Mouse (Mus musculus) limb, embryonic 12.5 days (tissue): ENCODE results near the gene Pot1a. TPM values are rescaled to one million over a fixed set of nuclear protein-coding genes. Genes with fewer than 3 reads are reported as not detected.

Experiments
- ATAC-seq: fragments of 200-750 bp; cut with Nextera tagmentation; 2 replicates; pipeline ENCODE4 v1.8.0; 2017; ENCODE audit warnings: low read depth, moderate TSS enrichment; ENCODE audit not compliant: insufficient number of reproducible peaks, insufficient read depth, low FRiP score, low TSS enrichment
- H3K27ac ChIP-seq: fragments of 300-500 bp; sonication (generic); 2 replicates; pipeline ENCODE4 v1.5.1; 2016; ENCODE audit warnings: mild to moderate bottlenecking, moderate library complexity
- H3K27me3 ChIP-seq: fragments of 300-500 bp; sonication (generic); 2 replicates; pipeline ENCODE4 v1.6.1; 2016; ENCODE audit warnings: mild to moderate bottlenecking, moderate library complexity
- H3K36me3 ChIP-seq: fragments of 300-500 bp; sonication (generic); 2 replicates; pipeline ENCODE4 v1.6.1; 2016; ENCODE audit warnings: mild to moderate bottlenecking, moderate library complexity
- H3K4me1 ChIP-seq: fragments of 300-500 bp; sonication (generic); replicated peaks from 2 replicates; pipeline ENCODE4 v1.6.1; 2016
- H3K4me2 ChIP-seq: fragments of 300-500 bp; sonication (generic); 2 replicates; pipeline ENCODE4 v1.6.1; 2016; ENCODE audit warnings: mild to moderate bottlenecking, moderate library complexity
- H3K4me3 ChIP-seq: fragments of 300-500 bp; sonication (generic); replicated peaks from 2 replicates; pipeline ENCODE4 v1.5.1; 2016; ENCODE audit warnings: mild to moderate bottlenecking
- H3K9ac ChIP-seq: fragments of 300-500 bp; sonication (generic); replicated peaks from 2 replicates; pipeline ENCODE4 v1.6.1; 2016; ENCODE audit warnings: mild to moderate bottlenecking, moderate library complexity
- H3K9me3 ChIP-seq: fragments of 300-500 bp; sonication (generic); 2 replicates; pipeline ENCODE4 v1.6.1; 2016; ENCODE audit warnings: mild to moderate bottlenecking, moderate library complexity
- WGBS: fragments of 180-500 bp; shearing (Covaris S2); methylation state at CpG from one replicate; pipeline ENCODE4 v1.1.7; 2016; 5-methylcytosine and 5-hydroxymethylcytosine counted together
- polyA plus RNA-seq: library from polyadenylated mRNA; unstranded; fragments of >200 nt; fragmentation: Nextera tagmentation; extraction: Ambion mirVana; gene quantifications from 2 replicates; pipeline ENCODE4 v1.2.1, GENCODE M21; 2016

Pot1a gene
- polyA plus RNA-seq: 33.3 and 40.2 TPM in 2 replicates

- Histone ChIP-seq H3K36me3 (peaks cover 14% of the 10 kb centered on the region; the same call in 1 of the 2 replicates), H3K4me3 (peak within 1 kb of the TSS; percentile 58), H3K4me1 (peaks cover 7% of the 10 kb centered on the region), H3K9me3 (no peaks in the 10 kb centered on the region), H3K9ac (peak within 1 kb of the TSS; percentile 66), H3K27ac (peak within 1 kb of the TSS; percentile 88), H3K4me2 (peak within 1 kb of the TSS; percentile 58), H3K27me3 (no peaks in the 10 kb centered on the region)
- WGBS: under 1% methylated on average over 34 of the region's 34 CpGs
- ATAC-seq: peak; percentile 99
Measured at GRCm38 (mm10) chr6:25808806-25809495, at the start of gene Pot1a. TSS of gene Pot1a (minus strand) at chr6:25809246.

- H3K9me3 ChIP-seq: no peaks in the 10 kb centered on the region
- H3K36me3 ChIP-seq: no peaks in the 10 kb centered on the region
- no peaks in the 10 kb centered on the region for H3K27me3 ChIP-seq
- H3K27ac ChIP-seq: no peak overlapping the region
- no peak for ATAC-seq
- 54% methylated on average over 2 of the region's 2 CpGs for WGBS
- no peak overlapping the region for H3K4me2 ChIP-seq
- H3K4me3 ChIP-seq: no peak overlapping the region
- H3K9ac ChIP-seq: no peak overlapping the region
- no peaks in the 10 kb centered on the region for H3K4me1 ChIP-seq
Measured at GRCm38 (mm10) chr6:25836261-25836660, 27.2 kb upstream of the Pot1a start.

GRCm38 (mm10) chr6:25806021-25806420, 3.0 kb downstream of the Pot1a start:
- Histone ChIP-seq H3K4me2 (no peak overlapping the region), H3K9ac (no peak overlapping the region), H3K36me3 (peaks cover 25% of the 10 kb centered on the region; the same call in 1 of the 2 replicates), H3K27me3 (no peaks in the 10 kb centered on the region), H3K27ac (no peak overlapping the region), H3K9me3 (no peaks in the 10 kb centered on the region), H3K4me1 (peaks cover 7% of the 10 kb centered on the region), H3K4me3 (no peak overlapping the region)
- ATAC-seq: no peak
- 92% methylated on average over 3 of the region's 3 CpGs for WGBS

GRCm38 (mm10) chr6:25802269-25802668, 6.8 kb downstream of the Pot1a start:
- Histone ChIP-seq H3K4me1 (peaks cover 2% of the 10 kb centered on the region), H3K27ac (no peak overlapping the region), H3K4me2 (no peak overlapping the region), H3K27me3 (no peaks in the 10 kb centered on the region), H3K9me3 (no peaks in the 10 kb centered on the region), H3K9ac (no peak overlapping the region), H3K4me3 (no peak overlapping the region), H3K36me3 (peaks cover 39% of the 10 kb centered on the region; the same call in 1 of the 2 replicates)
- no peak for ATAC-seq
- 87% methylated on average over 3 of the region's 3 CpGs for WGBS

GRCm38 (mm10) chr6:25801230-25801629, 7.8 kb downstream of the Pot1a start:
- no peak for ATAC-seq
- Histone ChIP-seq H3K9me3 (no peaks in the 10 kb centered on the region), H3K4me1 (no peaks in the 10 kb centered on the region), H3K36me3 (peaks cover 44% of the 10 kb centered on the region), H3K27ac (no peak overlapping the region), H3K27me3 (no peaks in the 10 kb centered on the region), H3K4me2 (no peak overlapping the region), H3K9ac (no peak overlapping the region), H3K4me3 (no peak overlapping the region)
- 87% methylated on average over 6 of the region's 6 CpGs for WGBS

GRCm38 (mm10) chr6:25768238-25768637, 40.8 kb downstream of the Pot1a start:
- no peak for ATAC-seq
- WGBS: 86% methylated on average over 3 of the region's 3 CpGs
- H3K4me2 ChIP-seq: no peak overlapping the region
- H3K27me3 ChIP-seq: no peaks in the 10 kb centered on the region
- no peaks in the 10 kb centered on the region for H3K4me1 ChIP-seq
- no peaks in the 10 kb centered on the region for H3K9me3 ChIP-seq
- no peak overlapping the region for H3K27ac ChIP-seq
- H3K9ac ChIP-seq: no peak overlapping the region
- H3K4me3 ChIP-seq: no peak overlapping the region
- peaks cover 60% of the 10 kb centered on the region for H3K36me3 ChIP-seq

GRCm38 (mm10) chr6:25767552-25767951, 41.5 kb downstream of the Pot1a start:
- WGBS: 94% methylated on average over 8 of the region's 8 CpGs
- H3K27ac ChIP-seq: no peak overlapping the region
- H3K9me3 ChIP-seq: no peaks in the 10 kb centered on the region
- H3K9ac ChIP-seq: no peak overlapping the region
- H3K4me2 ChIP-seq: no peak overlapping the region
- ATAC-seq: no peak
- H3K27me3 ChIP-seq: no peaks in the 10 kb centered on the region
- H3K36me3 ChIP-seq: peaks cover 65% of the 10 kb centered on the region
- no peaks in the 10 kb centered on the region for H3K4me1 ChIP-seq
- H3K4me3 ChIP-seq: no peak overlapping the region

- no peaks in the 10 kb centered on the region for H3K9me3 ChIP-seq
- no peak overlapping the region for H3K27ac ChIP-seq
- no peak for ATAC-seq
- no peaks in the 10 kb centered on the region for H3K27me3 ChIP-seq
- H3K4me2 ChIP-seq: no peak overlapping the region
- H3K36me3 ChIP-seq: peaks cover 65% of the 10 kb centered on the region
- H3K4me3 ChIP-seq: no peak overlapping the region
- H3K9ac ChIP-seq: no peak overlapping the region
- no peaks in the 10 kb centered on the region for H3K4me1 ChIP-seq
- 75% methylated on average over 7 of the region's 7 CpGs for WGBS
Measured at GRCm38 (mm10) chr6:25767073-25767472, 42.0 kb downstream of the Pot1a start.

- Histone ChIP-seq H3K4me1 (no peaks in the 10 kb centered on the region), H3K27ac (no peak overlapping the region), H3K27me3 (no peaks in the 10 kb centered on the region), H3K9ac (no peak overlapping the region), H3K4me2 (no peak overlapping the region), H3K4me3 (no peak overlapping the region), H3K36me3 (peaks cover 67% of the 10 kb centered on the region), H3K9me3 (no peaks in the 10 kb centered on the region)
- no peak for ATAC-seq
- 88% methylated on average over 10 of the region's 10 CpGs for WGBS
Measured at GRCm38 (mm10) chr6:25766283-25766682, 42.8 kb downstream of the Pot1a start.

- ATAC-seq: no peak
- Histone ChIP-seq H3K36me3 (peaks cover 48% of the 10 kb centered on the region), H3K4me3 (no peak overlapping the region), H3K9me3 (no peaks in the 10 kb centered on the region), H3K4me2 (no peak overlapping the region), H3K27ac (no peak overlapping the region), H3K9ac (no peak overlapping the region), H3K4me1 (no peaks in the 10 kb centered on the region), H3K27me3 (no peaks in the 10 kb centered on the region)
- 98% methylated on average over 1 of the region's 1 CpGs for WGBS
Measured at GRCm38 (mm10) chr6:25752651-25753050, 56.4 kb downstream of the Pot1a start.

- Histone ChIP-seq H3K27me3 (no peaks in the 10 kb centered on the region), H3K4me3 (no peak overlapping the region)
- ATAC-seq: no peak
Measured at GRCm38 (mm10) chr6:25736533-25736932, 72.5 kb downstream of the Pot1a start.

GRCm38 (mm10) chr6:25726560-25726959, 82.5 kb downstream of the Pot1a start:
- Histone ChIP-seq H3K4me1 (no peaks in the 10 kb centered on the region), H3K36me3 (no peaks in the 10 kb centered on the region), H3K27ac (no peak overlapping the region), H3K27me3 (no peaks in the 10 kb centered on the region), H3K4me2 (no peak overlapping the region), H3K9me3 (no peaks in the 10 kb centered on the region), H3K9ac (no peak overlapping the region), H3K4me3 (no peak overlapping the region)
- WGBS: 86% methylated on average over 1 of the region's 1 CpGs
- no peak for ATAC-seq

More at GRCm38 (mm10) chr6:25736533-25736932, 72.5 kb downstream of the Pot1a start:
- H3K4me2 ChIP-seq: no peak overlapping the region
- no peak overlapping the region for H3K9ac ChIP-seq
- no peaks in the 10 kb centered on the region for H3K4me1 ChIP-seq
- no peak overlapping the region for H3K27ac ChIP-seq
- H3K9me3 ChIP-seq: no peaks in the 10 kb centered on the region
- 0 out of 2 replicates have a peak, but pooled peaks cover under 1% of the 10 kb centered on the region for H3K36me3 ChIP-seq
